Mouse (Mus musculus): ENCODE measurements around the gene Vmn1r3. TPM values are rescaled to one million over a fixed set of nuclear protein-coding genes. Genes with fewer than 3 reads are reported as not detected.

Gene Vmn1r3
- total RNA-seq, 2 experiments from 2014 or later = not detected

- ATAC-seq (ENCODE audit: poor library complexity, severe bottlenecking) = 0 out of 2 replicates have a peak, but pooled peaks have one; percentile 52
Observed at GRCm38 (mm10) chr4:3147926-3148325, 37.2 kb downstream of the Vmn1r3 start.

Other genes with a start within 250 kb of the Vmn1r3 start
- not detected in 2 replicates for gene Vmn1r2, start 18.0 kb downstream of the Vmn1r3 start, total RNA-seq (2015)
- gene Vmn1r2, start 18.0 kb downstream of the Vmn1r3 start, total RNA-seq (2017) = not detected in 2 replicates

Data from megakaryocyte, adult 5-6 weeks (primary cell).